Comparison of ENCODE assay signal across 16 mouse cellular contexts in the genomic region with DNA sequence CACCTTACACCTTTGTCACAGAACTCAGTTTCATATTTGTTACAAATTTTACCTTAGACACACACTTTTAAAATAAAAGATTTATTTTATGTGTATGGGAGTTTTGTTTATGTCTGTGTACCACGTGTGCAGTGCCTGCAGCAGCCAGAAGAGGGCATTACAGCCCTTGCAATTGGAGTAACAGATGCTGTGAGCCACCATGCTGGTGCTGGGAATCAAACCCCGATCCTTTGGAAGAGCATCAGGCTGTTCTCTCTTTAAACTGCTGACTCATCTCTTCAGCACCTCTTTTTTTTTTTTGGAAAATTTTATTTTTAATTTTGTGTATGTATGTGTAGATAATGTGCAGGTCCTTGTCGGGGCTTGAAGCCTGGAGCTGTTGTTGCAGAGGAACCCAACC. TPM values are rescaled to one million over a fixed set of nuclear protein-coding genes. Genes with fewer than 3 reads are reported as not detected.
DNase-seq lines count a peak whose midpoint lies in the region; ATAC-seq and TF ChIP-seq lines count a peak whose summit lies in the region.
"Had no signal": no experiment of that assay in that cellular context is flagged by ENCODE, and none has a peak within 500 bp of the region (broad histone marks: within the 10 kb centered on the region; RNA-seq: fewer than 3 reads in every experiment).

No protein-coding gene starts in this region.

- no peak for TF ChIP-seq EP300 in liver, postnatal 0 days (IDR thresholded peaks at IDR 0.05; ENCODE audit: low read depth)

- no peak overlapping the region for H3K4me3 ChIP-seq in liver, embryonic 12.5 days
- no peak overlapping the region for H3K4me3 ChIP-seq in liver, postnatal 0 days (ENCODE audit: low read depth, low read length)
- H3K4me3 ChIP-seq: forebrain, embryonic 10.5 days; liver, embryonic 13.5 days had no signal

- no peak overlapping the region for H3K4me2 ChIP-seq in liver, embryonic 12.5 days
- H3K4me2 ChIP-seq in liver, postnatal 0 days (ENCODE audit: low read depth, low read length), result no peak overlapping the region
- H3K4me2 ChIP-seq: liver, embryonic 13.5 days had no signal

- TF ChIP-seq CTCF in liver, postnatal 0 days (IDR thresholded peaks at IDR 0.05; ENCODE audit: low read depth), result peak; percentile 48

- H3K36me3 ChIP-seq in liver, embryonic 12.5 days, result peaks cover 88% of the 10 kb centered on the region
- peaks cover 41% of the 10 kb centered on the region for H3K36me3 ChIP-seq in liver, postnatal 0 days (replicated peaks; ENCODE audit: insufficient read depth, low read length)

- 84% methylated on average over 3 of the region's 3 CpGs for WGBS in liver, embryonic 12.5 days (ENCODE audit: insufficient replicate concordance)
- WGBS in liver, postnatal 0 days (ENCODE audit: insufficient replicate concordance), result 90% methylated on average over 3 of the region's 3 CpGs

- no peak overlapping the region for H3K9ac ChIP-seq in liver, embryonic 12.5 days
- no peak overlapping the region for H3K9ac ChIP-seq in liver, postnatal 0 days (replicated peaks)
- H3K9ac ChIP-seq: liver, embryonic 13.5 days had no signal

- H3K9me3 ChIP-seq in liver, embryonic 12.5 days (replicated peaks), result peaks cover 5% of the 10 kb centered on the region
- no peaks in the 10 kb centered on the region for H3K9me3 ChIP-seq in liver, postnatal 0 days (ENCODE audit: low read length)

- H3K4me1 ChIP-seq in liver, embryonic 12.5 days, result peaks cover 16% of the 10 kb centered on the region
- peaks cover 3% of the 10 kb centered on the region; the same call in 1 of the 2 replicates for H3K4me1 ChIP-seq in liver, postnatal 0 days (ENCODE audit: insufficient read depth)

- ATAC-seq in CD4-positive, CD25-positive, alpha-beta regulatory T cell, adult 4 months, result no peak
- no peak for ATAC-seq in liver, embryonic 12.5 days
- ATAC-seq in liver, postnatal 0 days, result no peak
- ATAC-seq: activated CD4-positive, CD25-positive, alpha-beta regulatory T cell, adult 4 months; inflammation-experienced regulatory T-cells, adult 6 months had no signal

- intact Hi-C loops in left cerebral cortex, postnatal 14 days (cut with DNase I), result no loop called here

- H3K27me3 ChIP-seq in liver, embryonic 12.5 days (replicated peaks), result no peaks in the 10 kb centered on the region
- no peaks in the 10 kb centered on the region for H3K27me3 ChIP-seq in liver, postnatal 0 days (ENCODE audit: insufficient read depth, low read length)
- H3K27me3 ChIP-seq: liver, embryonic 13.5 days had no signal

- peak; percentile 23 for DNase-seq in CD4-positive, CD25-positive, alpha-beta regulatory T cell, adult 2 months (ENCODE audit: low read depth, low spot score)
- DNase-seq in liver (peak; percentile 18), ES-CJ7 (ENCODE audit: low read depth, low spot score) (peak; percentile 65)
- DNase-seq in liver, postnatal 0 days, result no peak
- no peak for DNase-seq in adrenal gland, postnatal 4 days (ENCODE audit: low spot score in 2 of 2)
- no peak for DNase-seq in left cerebral cortex, postnatal 14 days (ENCODE audit: low spot score in 2 of 2)
- DNase-seq: cerebellum, adult 11 months; liver, embryonic 13.5 days; midbrain, embryonic 14.5 days; right cerebral cortex, postnatal 14 days; thymus, adult 2 months had no signal

- H3K27ac ChIP-seq in liver, embryonic 12.5 days, result no peak overlapping the region
- no peak overlapping the region for H3K27ac ChIP-seq in liver, postnatal 0 days (ENCODE audit: low read depth)
- H3K27ac ChIP-seq: forebrain, embryonic 10.5 days; liver, embryonic 13.5 days had no signal

RNA-seq across cellular contexts. Expression of a gene that starts 6.1 kb away (rescaled TPM):
- polyA plus RNA-seq in CD4-positive, CD25-positive, alpha-beta regulatory T cell, adult 4 months (2017; shearing (Covaris generic)), result 10 to 100 TPM; 24.0 to 41.8 TPM
- 30.1 and 30.2 TPM in 2 replicates for polyA plus RNA-seq in liver, embryonic 12.5 days (2016; fragmentation: Nextera tagmentation; extraction: Ambion mirVana)
- polyA plus RNA-seq in liver, postnatal 0 days (2015; fragmentation: Nextera tagmentation; extraction: Ambion mirVana), result 20.0 and 21.2 TPM in 2 replicates
- total RNA-seq in adrenal gland, postnatal 4 days (2021), result 10 to 100 TPM; 45.0 to 46.3 TPM
- 10 to 100 TPM; 45.9 to 48.2 TPM for total RNA-seq in left cerebral cortex, postnatal 14 days (2021)

RNA-seq across cellular contexts. Expression of a gene that starts 23.2 kb away (rescaled TPM):
- not detected for polyA plus RNA-seq in CD4-positive, CD25-positive, alpha-beta regulatory T cell, adult 4 months (2017; shearing (Covaris generic))
- polyA plus RNA-seq in liver, embryonic 12.5 days (2016; fragmentation: Nextera tagmentation; extraction: Ambion mirVana), result 28.1 and 31.4 TPM in 2 replicates
- polyA plus RNA-seq in liver, postnatal 0 days (2015; fragmentation: Nextera tagmentation; extraction: Ambion mirVana), result 14.6 and 19.2 TPM in 2 replicates
- 1 to 10 TPM; 5.3 to 5.4 TPM for total RNA-seq in adrenal gland, postnatal 4 days (2021)
- 10 to 100 TPM; 31.1 to 35.2 TPM for total RNA-seq in left cerebral cortex, postnatal 14 days (2021)

RNA-seq across cellular contexts. Expression of a gene that starts 36.7 kb away (rescaled TPM):
- polyA plus RNA-seq in CD4-positive, CD25-positive, alpha-beta regulatory T cell, adult 4 months (2017; shearing (Covaris generic)), result 1 to 10 TPM; 1.8 to 2.6 TPM
- 20.5 and 21.6 TPM in 2 replicates for polyA plus RNA-seq in liver, embryonic 12.5 days (2016; fragmentation: Nextera tagmentation; extraction: Ambion mirVana)
- 12.2 and 14.6 TPM in 2 replicates for polyA plus RNA-seq in liver, postnatal 0 days (2015; fragmentation: Nextera tagmentation; extraction: Ambion mirVana)
- total RNA-seq in adrenal gland, postnatal 4 days (2021), result 10 to 100 TPM; 14.8 to 16.1 TPM
- total RNA-seq in left cerebral cortex, postnatal 14 days (2021), result 10 to 100 TPM; 32.9 to 34.5 TPM

Comparison
In these comparisons a context has a peak if more than half of its experiments do, and no peak if none do; other contexts are left out.
1. DNase-seq: peak in CD4-positive, CD25-positive, alpha-beta regulatory T cell, adult 2 months (single experiment), liver (single experiment) and ES-CJ7 (single experiment); none in liver, postnatal 0 days (single experiment), adrenal gland, postnatal 4 days (0 of 2) and left cerebral cortex, postnatal 14 days (0 of 2).
2. RNA of a gene that starts 23.2 kb away (polyA plus RNA-seq): 28.1 to 31.4 TPM in liver, embryonic 12.5 days and 14.6 to 19.2 TPM in liver, postnatal 0 days; not detected in CD4-positive, CD25-positive, alpha-beta regulatory T cell, adult 4 months; every median in the first group is over 10 times any median in the second.